Mouse (Mus musculus) forebrain, postnatal 0 days (tissue): ENCODE data around the gene Bcl2l14. TPM values are rescaled to one million over a fixed set of nuclear protein-coding genes. Genes with fewer than 3 reads are reported as not detected.
A peak's percentile ranks its signal among the peaks of the same experiment; 100 is the strongest.

Source experiments
- ATAC-seq: fragments of 200-750 bp; cut with Nextera tagmentation; 2 replicates; pipeline ENCODE4 v1.8.0; 2017; ENCODE audit warnings: mild to moderate bottlenecking, moderate library complexity
- DNase-seq: peaks from one replicate; pipeline ENCODE4 v3.0.0-alpha.2; 2015
- H3K27ac ChIP-seq: fragments of 300-500 bp; sonication (generic); 2 replicates; pipeline ENCODE4 v1.5.1; 2014; ENCODE audit warnings: low read depth, mild to moderate bottlenecking, antibody characterized with exemption, low read length, moderate library complexity, mixed read lengths
- H3K27me3 ChIP-seq: fragments of 300-500 bp; sonication (generic); 2 replicates; pipeline ENCODE4 v1.6.1; 2014; ENCODE audit warnings: mild to moderate bottlenecking, low read length, mixed read lengths; ENCODE audit not compliant: insufficient read depth
- H3K36me3 ChIP-seq: fragments of 300-500 bp; sonication (generic); 2 replicates; pipeline ENCODE4 v1.6.1; 2014; ENCODE audit warnings: mild to moderate bottlenecking, moderate library complexity; ENCODE audit not compliant: insufficient read depth
- H3K4me1 ChIP-seq: fragments of 300-500 bp; sonication (generic); 2 replicates; pipeline ENCODE4 v1.6.1; 2014; ENCODE audit warnings: antibody characterized with exemption; ENCODE audit not compliant: insufficient read depth
- H3K4me2 ChIP-seq: fragments of 300-500 bp; sonication (generic); 2 replicates; pipeline ENCODE4 v1.6.1; 2014; ENCODE audit warnings: low read depth, mild to moderate bottlenecking, moderate library complexity
- H3K4me3 ChIP-seq: fragments of 300-500 bp; sonication (generic); 2 replicates; pipeline ENCODE4 v1.5.1; 2014; ENCODE audit warnings: low read depth, low read length, mixed read lengths
- H3K9ac ChIP-seq: fragments of 300-500 bp; sonication (generic); 2 replicates; pipeline ENCODE4 v1.6.1; 2014; ENCODE audit warnings: mild to moderate bottlenecking
- H3K9me3 ChIP-seq: fragments of 300-500 bp; sonication (generic); 2 replicates; pipeline ENCODE4 v1.6.1; 2016; ENCODE audit warnings: low read length
- CTCF ChIP-seq: sonication (generic); IDR thresholded peaks from 2 replicates; pipeline ENCODE4 v1.5.1; 2016; ENCODE audit warnings: antibody characterized with exemption, control low read depth, low read depth
- WGBS: fragments of 180-500 bp; shearing (Covaris S2); extraction: QIAGEN DNeasy Blood & Tissue Kit; methylation state at CpG from one replicate; pipeline ENCODE4 v1.1.7; 2014; 5-methylcytosine and 5-hydroxymethylcytosine counted together
- polyA plus RNA-seq: library from polyadenylated mRNA; unstranded; fragments of >200 nt; fragmentation: Nextera tagmentation; extraction: Ambion mirVana; gene quantifications from 2 replicates; pipeline ENCODE4 v1.2.1, GENCODE M21; 2015
- total RNA-seq: library from RNA; depleted of rRNA; stranded (reverse); fragments of >200 nt; gene quantifications from 2 replicates; pipeline ENCODE4 v1.2.3, GENCODE M21; 2014

Gene Bcl2l14
- total and polyA plus RNA-seq, 2 experiments from 2014 or later, result not detected

- Histone ChIP-seq H3K9ac (no peak overlapping the region), H3K4me2 (no peak overlapping the region), H3K27ac (no peak overlapping the region), H3K4me1 (no peaks in the 10 kb centered on the region), H3K27me3 (no peaks in the 10 kb centered on the region), H3K4me3 (no peak overlapping the region), H3K9me3 (no peaks in the 10 kb centered on the region), H3K36me3 (peaks cover 70% of the 10 kb centered on the region)
- DNase-seq, result no peak
- ATAC-seq, result no peak
- no peak for TF ChIP-seq CTCF
- WGBS, result 86% methylated on average over 1 of the region's 1 CpGs
Observed at GRCm38 (mm10) chr6:134458376-134458775, 62.3 kb downstream of the Bcl2l14 start.

- Histone ChIP-seq H3K27me3 (no peaks in the 10 kb centered on the region), H3K4me1 (no peaks in the 10 kb centered on the region), H3K27ac (no peak overlapping the region), H3K4me3 (no peak overlapping the region), H3K9ac (no peak overlapping the region), H3K36me3 (peaks cover 56% of the 10 kb centered on the region), H3K9me3 (no peaks in the 10 kb centered on the region), H3K4me2 (no peak overlapping the region)
- ATAC-seq (no peak), DNase-seq (no peak)
- TF ChIP-seq CTCF, result no peak
- WGBS, result 84% methylated on average over 6 of the region's 6 CpGs
Observed at GRCm38 (mm10) chr6:134461175-134461574, 65.1 kb downstream of the Bcl2l14 start.

- Histone ChIP-seq H3K27me3 (no peaks in the 10 kb centered on the region), H3K9ac (no peak overlapping the region), H3K27ac (no peak overlapping the region), H3K36me3 (peaks cover 34% of the 10 kb centered on the region), H3K4me1 (no peaks in the 10 kb centered on the region), H3K4me2 (no peak overlapping the region), H3K9me3 (no peaks in the 10 kb centered on the region), H3K4me3 (no peak overlapping the region)
- no peak for DNase-seq
- no peak for TF ChIP-seq CTCF
- 86% methylated on average over 10 of the region's 10 CpGs for WGBS
- ATAC-seq, result no peak
Observed at GRCm38 (mm10) chr6:134466671-134467229, 70.6 kb downstream of the Bcl2l14 start.

- TF ChIP-seq CTCF, result no peak; the same call in 1 of the 2 replicates
- ATAC-seq (no peak), DNase-seq (no peak)
- Histone ChIP-seq H3K27ac (no peak overlapping the region), H3K27me3 (no peaks in the 10 kb centered on the region), H3K4me2 (no peak overlapping the region), H3K4me1 (no peaks in the 10 kb centered on the region), H3K9me3 (no peaks in the 10 kb centered on the region), H3K36me3 (peaks cover 24% of the 10 kb centered on the region), H3K9ac (no peak overlapping the region), H3K4me3 (no peak overlapping the region)
- 95% methylated on average over 2 of the region's 2 CpGs for WGBS
Observed at GRCm38 (mm10) chr6:134469297-134469696, 73.2 kb downstream of the Bcl2l14 start.

- ATAC-seq (peak; percentile 43), DNase-seq (peak; percentile 43)
- Histone ChIP-seq H3K36me3 (peaks cover 16% of the 10 kb centered on the region), H3K27ac (no peak overlapping the region), H3K9ac (no peak overlapping the region), H3K4me2 (no peak overlapping the region), H3K4me3 (no peak overlapping the region), H3K4me1 (no peaks in the 10 kb centered on the region), H3K9me3 (no peaks in the 10 kb centered on the region), H3K27me3 (no peaks in the 10 kb centered on the region)
- WGBS, result 70% methylated on average over 14 of the region's 14 CpGs
- no peak for TF ChIP-seq CTCF
Observed at GRCm38 (mm10) chr6:134470857-134471256, 74.7 kb downstream of the Bcl2l14 start.

GRCm38 (mm10) chr6:134473143-134473561, 77.0 kb downstream of the Bcl2l14 start:
- no peaks in the 10 kb centered on the region for H3K27me3 ChIP-seq
- no peak for TF ChIP-seq CTCF
- no peak overlapping the region for H3K9ac ChIP-seq
- no peak overlapping the region for H3K27ac ChIP-seq
- ATAC-seq, result no peak
- H3K36me3 ChIP-seq, result peaks cover 16% of the 10 kb centered on the region
- no peaks in the 10 kb centered on the region for H3K9me3 ChIP-seq
- DNase-seq, result no peak
- 91% methylated on average over 7 of the region's 7 CpGs for WGBS
- peaks cover 4% of the 10 kb centered on the region; the same call in 1 of the 2 replicates for H3K4me1 ChIP-seq
- no peak overlapping the region for H3K4me3 ChIP-seq
- no peak overlapping the region for H3K4me2 ChIP-seq

- TF ChIP-seq CTCF, result no peak
- Histone ChIP-seq H3K4me1 (peaks cover 4% of the 10 kb centered on the region; the same call in 1 of the 2 replicates), H3K4me3 (no peak overlapping the region), H3K36me3 (peaks cover 24% of the 10 kb centered on the region), H3K4me2 (no peak overlapping the region), H3K9me3 (no peaks in the 10 kb centered on the region), H3K27me3 (no peaks in the 10 kb centered on the region), H3K27ac (no peak overlapping the region), H3K9ac (no peak overlapping the region)
- 92% methylated on average over 10 of the region's 10 CpGs for WGBS
- ATAC-seq, result no peak
- DNase-seq, result no peak
Observed at GRCm38 (mm10) chr6:134479481-134479880, 83.4 kb downstream of the Bcl2l14 start.
